Mouse (Mus musculus): ENCODE measurements around the gene Ppil4.

GRCm38 (mm10) chr10:7861259-7861936 is 68.7 kb downstream of the Ppil4 start:
- TF ChIP-seq POLR2A (IDR thresholded peaks at IDR 0.05; ENCODE audit: control insufficient read depth, extremely low read depth, insufficient read depth, low read length, poor library complexity): no peak
- TF ChIP-seq CTCF (IDR thresholded peaks at IDR 0.05; ENCODE audit: borderline replicate concordance, control insufficient read depth, extremely low read depth, insufficient read depth, low read length, poor library complexity): no peak
